Mouse (Mus musculus) small intestine, adult 2 months (tissue): ENCODE results near the gene Stk24.

Experiments
- CTCF ChIP-seq: fragments of 200-500 bp; IDR thresholded peaks from 2 replicates; pipeline ENCODE4 v1.5.1; 2012; ENCODE audit warnings: low read depth, mild to moderate bottlenecking, control low read depth, inconsistent platforms, low read length, moderate library complexity, mixed read lengths; ENCODE audit not compliant: insufficient replicate concordance, insufficient read length; ENCODE audit errors: extremely low read depth
- POLR2A ChIP-seq: fragments of 200-500 bp; IDR thresholded peaks from 2 replicates; pipeline ENCODE4 v1.6.1; 2012; ENCODE audit warnings: low read depth, mild to moderate bottlenecking, control low read depth, inconsistent platforms, low read length, moderate library complexity

DNA sequence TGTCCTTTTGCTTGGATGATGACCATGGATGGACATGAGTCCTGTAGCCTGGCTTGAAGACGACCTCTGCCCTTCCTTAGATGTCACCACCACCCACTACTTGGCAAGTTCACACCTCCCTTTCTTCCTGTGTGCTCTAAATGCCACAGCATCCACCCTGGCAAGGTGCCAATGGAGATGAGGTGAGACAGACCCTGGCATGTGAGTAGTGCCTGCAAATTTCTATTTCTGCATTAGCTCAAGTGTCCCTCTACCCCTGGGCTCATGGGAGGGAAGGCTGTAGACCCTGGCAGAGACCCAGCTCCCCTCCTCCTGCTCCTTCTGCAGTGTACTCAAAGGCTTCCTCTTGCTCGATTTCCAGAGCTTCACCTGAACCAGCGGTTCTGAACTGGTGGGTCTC lies 64.9 kb downstream of the Stk24 start:
- TF ChIP-seq CTCF (no peak), POLR2A (no peak)
